In the genomic region with DNA sequence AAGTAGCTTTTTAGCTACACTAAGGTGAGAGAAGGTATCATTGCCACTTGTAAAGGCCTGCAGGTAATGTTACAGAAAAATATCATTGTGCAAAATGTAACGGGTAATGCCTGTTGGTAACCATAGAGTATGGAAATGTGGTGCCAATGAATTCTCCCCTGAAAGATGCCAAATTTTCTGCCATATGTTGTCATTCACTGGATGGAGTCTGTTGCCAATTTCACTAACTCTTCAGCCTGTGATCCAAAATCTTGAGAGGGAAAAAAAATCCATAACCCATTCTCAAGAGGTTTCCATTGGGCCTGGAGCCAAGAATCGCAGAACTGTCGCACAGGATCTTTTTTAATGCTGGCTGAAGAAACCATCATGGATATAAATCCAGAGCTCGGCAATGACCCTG, we compare ENCODE assay signal across 20 mouse cellular contexts.
DNase-seq lines count a peak whose midpoint lies in the region; ATAC-seq and TF ChIP-seq lines count a peak whose summit lies in the region.
"Had no signal": no experiment of that assay in that cellular context is flagged by ENCODE, and none has a peak within 500 bp of the region (broad histone marks: within the 10 kb centered on the region; RNA-seq: fewer than 3 reads in every experiment).

No protein-coding gene starts in this region.

- WGBS in hindbrain, postnatal 0 days, result 46% methylated on average over 4 of the region's 4 CpGs
- WGBS in hindbrain, embryonic 10.5 days, result 93% methylated on average over 4 of the region's 4 CpGs
- 46% methylated on average over 4 of the region's 4 CpGs for WGBS in forebrain, postnatal 0 days
- WGBS in limb, embryonic 10.5 days, result 99% methylated on average over 4 of the region's 4 CpGs

- H3K27me3 ChIP-seq in hindbrain, postnatal 0 days (ENCODE audit: insufficient read depth, low read length), result no peaks in the 10 kb centered on the region
- no peaks in the 10 kb centered on the region for H3K27me3 ChIP-seq in hindbrain, embryonic 10.5 days (ENCODE audit: insufficient read depth, poor library complexity, severe bottlenecking)
- H3K27me3 ChIP-seq in forebrain, postnatal 0 days (ENCODE audit: insufficient read depth, low read length), result no peaks in the 10 kb centered on the region
- peaks cover 14% of the 10 kb centered on the region; the same call in 1 of the 2 replicates for H3K27me3 ChIP-seq in limb, embryonic 10.5 days (ENCODE audit: low read depth, poor library complexity, severe bottlenecking)
- H3K27me3 ChIP-seq: heart, embryonic 12.5 days; midbrain, embryonic 12.5 days had no signal

- peak; percentile 56 for DNase-seq in hindbrain, postnatal 0 days (ENCODE audit: low spot score)
- DNase-seq in hindbrain, embryonic 10.5 days (ENCODE audit: low spot score), result no peak
- DNase-seq in right cerebral cortex, postnatal 14 days, result peak; percentile 3
- no peak for DNase-seq in right cerebral cortex, adult 2 months (ENCODE audit: low spot score in 2 of 2)
- DNase-seq in cerebellum, adult 8-10 months, result peak; percentile 15
- peak; percentile 68 for DNase-seq in forebrain, postnatal 0 days
- no peak for DNase-seq in gastrocnemius, adult 2 months
- no peak for DNase-seq in limb, embryonic 10.5 days (ENCODE audit: low spot score)
- DNase-seq: kidney, adult 2 months; kidney, postnatal 36 days; layer of hippocampus, postnatal 36 days; lung, adult 2 months; thymus, postnatal 25 days had no signal

- no peak overlapping the region for H3K27ac ChIP-seq in hindbrain, postnatal 0 days
- H3K27ac ChIP-seq in hindbrain, embryonic 10.5 days, result no peak overlapping the region
- no peak overlapping the region; the same call in 1 of the 2 replicates for H3K27ac ChIP-seq in forebrain, postnatal 0 days (ENCODE audit: low read depth, low read length)
- H3K27ac ChIP-seq in gastrocnemius, adult 2 months, result no peak overlapping the region
- H3K27ac ChIP-seq in limb, embryonic 10.5 days, result no peak overlapping the region
- H3K27ac ChIP-seq: embryonic facial prominence, embryonic 10.5 days; macrophage; midbrain, embryonic 12.5 days had no signal

- intact Hi-C loops in gastrocnemius, adult 2 months (cut with DNase I), result no loop called here

- no peaks in the 10 kb centered on the region for H3K4me1 ChIP-seq in hindbrain, postnatal 0 days (ENCODE audit: insufficient read depth, low read length)
- no peaks in the 10 kb centered on the region for H3K4me1 ChIP-seq in hindbrain, embryonic 10.5 days (replicated peaks)
- no peaks in the 10 kb centered on the region for H3K4me1 ChIP-seq in forebrain, postnatal 0 days (ENCODE audit: insufficient read depth)
- peaks cover 40% of the 10 kb centered on the region for H3K4me1 ChIP-seq in limb, embryonic 10.5 days
- H3K4me1 ChIP-seq: heart, embryonic 12.5 days; midbrain, embryonic 12.5 days had no signal

- H3K36me3 ChIP-seq in hindbrain, postnatal 0 days (ENCODE audit: insufficient read depth, low read length), result no peaks in the 10 kb centered on the region
- H3K36me3 ChIP-seq in hindbrain, embryonic 10.5 days, result 0 out of 2 replicates have a peak, but pooled peaks cover 3% of the 10 kb centered on the region
- H3K36me3 ChIP-seq in forebrain, postnatal 0 days (ENCODE audit: insufficient read depth), result peaks cover 17% of the 10 kb centered on the region; the same call in 1 of the 2 replicates
- H3K36me3 ChIP-seq in limb, embryonic 10.5 days, result no peaks in the 10 kb centered on the region
- H3K36me3 ChIP-seq: embryonic facial prominence, embryonic 10.5 days; heart, embryonic 12.5 days had no signal

- H3K4me3 ChIP-seq in hindbrain, postnatal 0 days (ENCODE audit: low read length), result no peak overlapping the region
- H3K4me3 ChIP-seq in hindbrain, embryonic 10.5 days, result no peak overlapping the region
- H3K4me3 ChIP-seq in forebrain, postnatal 0 days (ENCODE audit: low read depth, low read length), result no peak overlapping the region
- H3K4me3 ChIP-seq in gastrocnemius, adult 2 months, result no peak overlapping the region
- H3K4me3 ChIP-seq in limb, embryonic 10.5 days, result no peak overlapping the region
- H3K4me3 ChIP-seq: embryonic facial prominence, embryonic 10.5 days; heart, embryonic 12.5 days; midbrain, embryonic 12.5 days; myocyte had no signal

- no peaks in the 10 kb centered on the region for H3K9me3 ChIP-seq in hindbrain, postnatal 0 days (ENCODE audit: low read length)
- H3K9me3 ChIP-seq in hindbrain, embryonic 10.5 days, result no peaks in the 10 kb centered on the region
- H3K9me3 ChIP-seq in forebrain, postnatal 0 days (ENCODE audit: low read length), result no peaks in the 10 kb centered on the region
- H3K9me3 ChIP-seq in limb, embryonic 10.5 days (replicated peaks), result no peaks in the 10 kb centered on the region
- H3K9me3 ChIP-seq: embryonic facial prominence, embryonic 10.5 days; heart, embryonic 12.5 days; midbrain, embryonic 12.5 days had no signal

- no peak for TF ChIP-seq CTCF in hindbrain, postnatal 0 days (IDR thresholded peaks at IDR 0.05; ENCODE audit: low read depth)
- TF ChIP-seq CTCF in forebrain, postnatal 0 days (IDR thresholded peaks at IDR 0.05; ENCODE audit: low read depth), result no peak
- no peak for TF ChIP-seq CTCF in gastrocnemius, adult 2 months (IDR thresholded peaks at IDR 0.05)

- no peak overlapping the region for H3K4me2 ChIP-seq in hindbrain, postnatal 0 days (ENCODE audit: low read depth, low read length)
- H3K4me2 ChIP-seq in forebrain, postnatal 0 days (ENCODE audit: low read depth), result no peak overlapping the region
- H3K4me2 ChIP-seq: heart, embryonic 12.5 days; liver, embryonic 11.5 days; midbrain, embryonic 12.5 days had no signal

- no peak overlapping the region for H3K9ac ChIP-seq in hindbrain, postnatal 0 days (replicated peaks; ENCODE audit: low read length)
- H3K9ac ChIP-seq in forebrain, postnatal 0 days, result no peak overlapping the region
- H3K9ac ChIP-seq: heart, embryonic 12.5 days; midbrain, embryonic 12.5 days had no signal

- no peak for ATAC-seq in hindbrain, postnatal 0 days
- peak; percentile 60 for ATAC-seq in forebrain, postnatal 0 days
- ATAC-seq: hindbrain, embryonic 16.5 days had no signal

Comparison
In these comparisons a context has a peak if more than half of its experiments do, and no peak if none do; other contexts are left out.
1. DNase-seq: peak in hindbrain, postnatal 0 days (single experiment), right cerebral cortex, postnatal 14 days (single experiment), cerebellum, adult 8-10 months (single experiment) and forebrain, postnatal 0 days (single experiment); none in hindbrain, embryonic 10.5 days (single experiment), right cerebral cortex, adult 2 months (0 of 2), gastrocnemius, adult 2 months (single experiment) and limb, embryonic 10.5 days (single experiment).